Mouse (Mus musculus) lung, adult 18-20 months (tissue): Measurements from ENCODE around the gene Grm8.
"Not testable (repeated sequence)": the region's sequence is repeated elsewhere in the genome, so short reads cannot be mapped to it uniquely, and the experiment has no call there.

ENCODE experiments used
- DNase-seq, 2 experiments: peaks; one replicate each; pipeline ENCODE4 v3.0.0; 2022; ENCODE audit warnings: mixed read lengths in 2 of 2

Gene Grm8

GRCm38 (mm10) chr6:27836159-27836558, 298.8 kb downstream of the Grm8 start:
- no peak for DNase-seq

DNA sequence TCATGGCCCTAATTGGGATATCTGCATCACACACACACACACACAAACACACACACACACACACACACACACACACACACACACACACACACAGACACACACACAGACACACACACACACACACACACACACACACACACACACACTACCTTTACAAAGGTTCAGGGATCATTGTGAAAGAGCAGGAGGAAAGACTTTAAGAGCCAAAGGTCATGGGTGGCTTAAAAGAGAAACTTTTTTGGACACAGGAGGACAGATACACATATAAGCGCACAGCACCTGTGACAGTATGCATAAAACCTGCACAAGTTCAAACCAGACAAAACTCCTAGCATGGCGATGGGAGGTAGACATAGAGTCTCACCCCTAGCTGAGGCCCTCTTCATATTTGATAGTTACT, 315.2 kb downstream of the Grm8 start:
- not testable (repeated sequence) for DNase-seq

DNA sequence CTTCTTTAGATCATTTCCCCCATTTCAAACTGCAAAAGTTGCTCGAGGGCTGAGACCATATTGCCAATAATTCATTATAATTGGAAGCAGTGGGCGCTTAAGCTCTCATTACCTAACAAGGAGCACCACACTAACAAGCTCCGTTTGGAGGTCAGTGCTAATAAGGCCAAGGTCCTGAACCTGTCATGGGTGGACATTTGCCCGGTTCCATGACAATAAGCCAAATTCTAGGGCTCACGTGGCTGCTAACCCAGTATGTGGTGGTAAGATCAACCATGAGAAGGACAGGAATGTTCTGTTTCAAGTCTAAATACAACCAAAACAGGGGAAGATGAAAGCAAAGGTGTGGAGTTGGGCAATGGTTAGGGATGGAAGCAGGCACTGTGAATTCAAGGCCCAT, 322.2 kb downstream of the Grm8 start:
- no peak for DNase-seq

- no peak for DNase-seq
These were observed 325.0 kb downstream of the Grm8 start for GRCm38 (mm10) chr6:27809996-27810395.

DNA sequence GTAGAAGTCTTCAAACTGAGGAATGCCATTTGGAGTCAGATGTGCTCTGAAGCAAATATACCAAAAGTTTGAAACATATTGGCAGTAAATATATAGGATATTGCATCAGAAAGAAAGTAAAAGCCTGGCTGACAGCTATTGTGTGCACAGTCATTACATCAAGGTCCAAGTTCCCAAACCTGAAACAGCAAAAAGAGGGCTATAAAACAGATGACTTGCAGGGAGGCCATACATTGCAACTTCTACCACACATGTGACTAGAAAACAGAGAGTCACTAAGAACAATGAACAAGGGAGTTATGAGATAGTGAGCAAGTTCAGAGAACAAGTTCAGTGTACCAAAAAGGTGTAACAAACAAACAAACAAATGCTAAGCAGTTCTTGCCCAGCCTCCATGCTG, 328.2 kb downstream of the Grm8 start:
- no peak for DNase-seq

GRCm38 (mm10) chr6:27800881-27801572, 334.0 kb downstream of the Grm8 start:
- DNase-seq: no peak

DNA sequence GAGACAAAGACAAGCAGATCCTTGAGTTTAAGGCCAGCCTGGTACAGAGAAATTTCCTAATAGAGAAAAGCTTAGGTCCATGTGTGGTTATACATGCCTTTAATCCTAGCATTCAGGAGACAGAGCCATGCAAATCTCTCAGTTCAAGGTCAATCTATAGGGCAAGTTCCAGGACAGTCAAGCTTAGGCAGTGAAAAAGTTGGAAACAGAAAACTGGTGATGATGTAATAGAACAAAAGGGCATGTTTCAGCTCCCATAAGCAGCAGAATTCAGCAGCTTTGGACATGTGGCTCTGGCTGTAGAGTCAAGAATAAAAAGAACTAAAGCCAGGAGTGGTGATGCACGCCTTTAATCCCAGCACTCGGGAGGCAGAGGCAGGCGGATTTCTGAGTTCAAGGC, 336.2 kb downstream of the Grm8 start:
- no peak for DNase-seq

DNA sequence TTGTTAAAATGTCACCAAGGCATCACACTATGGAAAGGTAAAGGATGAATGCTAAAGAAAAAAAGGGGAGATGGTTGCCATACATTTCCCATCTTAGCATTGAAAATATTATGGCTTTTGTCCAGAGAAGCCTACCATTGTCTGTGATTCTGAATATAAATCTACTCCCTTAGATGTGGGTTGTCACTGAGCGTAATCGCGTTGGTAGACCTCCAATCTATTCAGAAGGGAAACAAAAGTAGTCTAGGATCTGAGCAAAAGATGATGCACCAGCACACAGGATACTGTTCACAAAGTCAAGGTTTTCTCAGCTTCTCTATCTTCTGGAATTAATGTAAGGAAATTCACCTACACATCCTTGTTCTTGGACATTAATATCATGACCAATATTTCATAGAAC, 345.4 kb downstream of the Grm8 start:
- no peak for DNase-seq

DNA sequence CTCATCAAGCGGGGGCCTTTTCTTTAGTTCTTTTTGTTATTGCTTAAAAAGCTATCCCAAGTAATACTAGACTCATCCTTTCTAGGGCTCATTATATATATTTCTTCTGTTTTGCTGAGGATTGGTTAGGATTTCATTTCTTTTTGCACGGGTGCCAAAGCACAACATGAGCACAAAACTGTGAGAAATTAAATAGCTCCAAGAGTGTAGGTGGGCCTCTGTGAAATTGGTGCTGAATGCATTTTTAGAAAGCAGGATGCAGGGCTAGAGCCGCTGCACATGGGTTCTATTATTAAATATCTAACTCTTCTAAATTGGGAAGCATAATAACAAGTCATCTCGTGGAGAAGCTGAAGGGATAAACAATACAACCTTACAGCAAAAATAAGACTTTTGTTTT, 345.8 kb downstream of the Grm8 start:
- no peak for DNase-seq

DNA sequence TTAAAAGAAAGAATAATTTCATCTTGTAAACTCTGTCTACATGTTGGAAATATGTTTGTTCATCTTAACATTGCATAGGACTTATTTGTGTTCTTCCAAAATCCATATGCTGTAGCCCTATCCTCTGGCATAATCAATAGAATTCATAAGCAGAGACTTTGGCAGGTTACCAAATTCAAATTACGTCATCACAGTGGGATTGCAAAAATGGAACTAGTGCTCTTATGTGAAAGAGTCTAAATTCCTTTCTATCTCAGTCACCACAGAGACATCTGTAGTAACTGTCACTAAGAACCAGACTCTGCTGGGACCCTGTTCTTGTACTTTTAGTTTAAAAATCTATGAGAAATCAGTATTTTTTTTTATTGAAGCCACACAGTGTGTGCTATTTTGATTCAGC, 352.7 kb downstream of the Grm8 start:
- no peak for DNase-seq

GRCm38 (mm10) chr6:27781371-27781770, 353.6 kb downstream of the Grm8 start:
- no peak for DNase-seq

GRCm38 (mm10) chr6:27775646-27776271, 359.2 kb downstream of the Grm8 start:
- DNase-seq: no peak

DNA sequence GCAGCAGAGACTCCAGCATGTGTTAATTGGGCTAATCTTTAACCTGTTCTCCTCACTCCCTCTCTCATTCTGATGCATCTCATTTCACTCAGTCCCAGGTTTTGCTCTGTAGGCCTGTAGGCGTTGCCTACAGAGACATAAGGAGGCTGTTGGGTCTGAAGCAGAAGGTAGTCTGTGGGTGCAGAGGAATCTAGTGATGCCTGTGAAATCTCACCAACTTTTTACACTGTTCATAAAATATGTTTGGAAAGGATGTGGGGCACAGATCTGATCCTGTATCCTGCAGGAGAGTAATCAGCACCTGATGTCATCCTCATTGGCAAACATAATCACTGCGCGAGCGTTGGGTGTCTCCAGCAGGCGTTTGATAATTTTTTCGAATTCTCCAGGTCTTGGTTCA, 372.9 kb downstream of the Grm8 start:
- no peak for DNase-seq

DNA sequence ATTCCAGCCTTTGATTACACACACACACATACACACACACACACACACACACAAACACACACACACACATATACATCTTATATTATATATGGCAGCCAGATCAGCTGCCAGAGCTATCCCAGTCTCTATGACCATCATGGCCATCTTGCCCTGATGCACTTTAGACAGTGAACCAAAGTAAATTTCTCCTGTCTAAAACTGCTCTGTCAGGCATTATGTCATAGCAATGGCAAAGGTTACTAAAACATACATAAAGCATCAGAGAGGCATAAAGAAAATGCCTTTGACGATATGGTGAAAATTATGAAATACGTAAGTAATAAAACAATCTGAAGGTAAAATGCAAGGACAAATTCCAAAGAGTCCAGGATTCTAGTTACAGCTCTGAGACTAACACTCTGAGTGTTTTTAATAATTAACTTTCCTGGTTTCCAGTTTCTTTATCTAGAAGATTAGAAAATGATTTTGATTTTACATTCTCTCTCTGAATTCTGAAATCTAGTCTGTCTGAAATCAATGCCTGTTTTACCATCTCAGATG, 381.6 kb downstream of the Grm8 start:
- DNase-seq: no peak

DNA sequence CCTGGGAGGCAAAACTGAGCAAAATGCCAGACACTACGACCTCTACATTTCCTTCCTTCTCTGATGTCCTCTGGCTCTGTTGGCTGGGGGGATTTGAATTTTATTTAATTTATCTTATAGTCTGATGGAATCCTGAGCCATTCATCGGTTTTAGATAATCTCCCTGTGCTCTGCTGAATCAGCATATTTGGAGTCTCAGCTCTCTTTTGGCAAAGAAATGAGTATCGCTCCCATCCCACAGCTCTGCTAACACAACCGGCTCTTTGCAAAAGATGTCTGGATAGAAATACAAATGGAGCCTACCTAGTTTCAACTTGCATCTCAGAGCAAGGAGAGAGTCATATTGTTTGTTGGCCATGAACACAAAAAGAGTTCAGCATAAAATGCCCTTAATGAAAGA, 388.5 kb downstream of the Grm8 start:
- no peak for DNase-seq

DNA sequence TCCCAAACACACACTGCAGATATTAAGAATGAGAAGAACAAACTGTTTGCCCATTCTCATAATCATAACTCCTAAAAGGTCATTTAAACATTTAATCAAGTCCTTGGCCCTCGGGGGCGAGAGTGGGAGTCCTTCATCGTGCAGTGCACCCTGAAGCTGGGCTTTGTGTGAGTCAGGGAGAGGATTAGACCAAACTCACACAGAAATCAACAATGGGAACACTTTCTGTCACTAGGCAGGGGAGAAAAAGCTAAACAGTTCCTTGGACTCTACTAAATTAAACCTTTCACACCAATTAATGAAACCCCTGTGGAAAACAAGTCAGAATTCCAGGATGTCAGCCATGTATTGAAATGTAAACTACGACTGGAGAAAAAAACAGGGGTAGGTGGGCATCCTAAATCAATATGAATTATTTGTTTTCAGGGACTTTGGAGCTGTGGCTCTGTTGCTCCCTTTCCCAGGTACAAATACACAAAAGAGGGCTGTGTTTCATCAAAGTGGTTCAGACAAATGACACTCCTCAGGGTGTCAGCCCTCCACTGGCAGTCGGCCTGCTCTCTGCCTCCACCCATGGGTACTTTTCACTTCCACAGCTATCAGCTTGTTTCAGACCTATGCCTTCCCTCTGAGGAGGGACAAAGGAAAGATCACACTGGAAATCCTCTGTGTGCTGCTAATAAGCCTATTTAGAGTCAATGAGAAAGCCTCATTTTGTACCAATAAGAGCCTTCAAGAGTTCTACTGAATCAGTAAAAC, 389.1 kb downstream of the Grm8 start:
- no peak for DNase-seq

GRCm38 (mm10) chr6:27689382-27689781, 445.6 kb downstream of the Grm8 start:
- no peak for DNase-seq

DNA sequence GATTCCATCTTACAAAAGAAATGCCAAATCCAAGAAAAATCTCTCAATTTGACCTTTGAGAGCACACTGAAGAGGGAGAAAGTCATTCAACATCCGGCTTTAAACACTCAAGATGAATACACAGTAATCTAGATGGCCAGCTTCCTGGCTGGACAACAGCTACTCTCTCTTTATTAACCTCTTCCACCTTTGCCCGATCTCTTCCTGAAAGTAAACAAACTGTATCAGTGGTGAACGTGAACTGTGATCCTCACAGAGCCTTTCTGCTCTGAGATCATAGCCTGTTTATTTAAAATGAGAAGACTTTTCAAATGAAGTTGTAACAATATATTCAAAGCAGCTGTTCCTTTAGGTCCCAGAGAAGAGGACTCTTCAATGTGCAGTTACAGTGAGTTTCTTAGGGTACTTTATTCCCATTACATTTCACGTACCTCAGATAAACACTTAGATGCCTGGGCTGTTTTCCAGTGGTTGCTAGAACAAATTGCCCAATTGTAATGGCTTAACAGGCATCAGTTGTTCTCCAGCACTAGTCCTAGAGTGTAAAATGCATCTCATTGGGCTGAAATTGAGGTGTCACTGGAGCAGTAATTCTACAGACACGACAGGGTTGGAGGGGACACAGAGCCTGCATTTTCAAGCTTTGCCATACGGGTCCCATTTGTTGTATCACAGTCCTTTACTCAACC, 473.1 kb downstream of the Grm8 start:
- DNase-seq: no peak

DNA sequence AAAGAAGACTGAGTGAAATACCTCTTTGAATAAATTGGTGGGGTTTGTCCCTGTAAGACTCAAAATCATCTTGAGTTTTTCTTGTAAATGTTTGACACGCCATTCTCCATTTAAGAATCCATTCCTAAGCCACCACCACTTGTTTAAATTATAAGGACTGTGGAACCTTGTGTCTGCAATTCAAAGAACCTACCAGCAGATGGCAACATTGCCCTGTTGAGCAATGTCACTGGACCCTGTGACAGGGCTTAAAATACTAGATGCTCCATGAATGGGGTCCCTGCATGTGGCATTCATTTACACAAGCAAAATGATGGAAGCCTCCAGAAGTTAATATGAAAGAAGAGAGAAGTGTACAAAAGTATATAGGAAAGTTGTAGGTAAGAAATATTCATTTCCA, 477.5 kb downstream of the Grm8 start:
- DNase-seq: no peak

GRCm38 (mm10) chr6:27646503-27646902, 488.5 kb downstream of the Grm8 start:
- no peak for DNase-seq

DNA sequence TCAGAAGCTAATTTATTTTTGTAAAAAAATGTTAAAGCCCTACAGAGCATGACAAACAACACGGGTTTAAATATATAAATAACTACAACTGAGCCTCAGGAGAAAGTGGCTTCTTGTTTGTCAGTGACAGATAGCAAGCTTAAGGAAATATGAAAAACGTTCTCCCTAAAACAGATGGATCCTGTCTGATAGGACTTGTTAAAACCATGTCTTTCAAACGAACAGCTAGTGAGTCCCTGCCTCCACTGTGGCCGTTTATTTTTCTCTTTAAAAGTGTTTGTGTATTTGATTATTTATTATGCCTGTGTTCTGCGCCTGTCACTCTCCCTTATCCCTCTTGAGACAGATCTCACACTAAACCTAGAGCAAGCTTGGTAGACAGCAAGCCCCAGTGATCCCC, 489.9 kb downstream of the Grm8 start:
- DNase-seq: no peak

DNA sequence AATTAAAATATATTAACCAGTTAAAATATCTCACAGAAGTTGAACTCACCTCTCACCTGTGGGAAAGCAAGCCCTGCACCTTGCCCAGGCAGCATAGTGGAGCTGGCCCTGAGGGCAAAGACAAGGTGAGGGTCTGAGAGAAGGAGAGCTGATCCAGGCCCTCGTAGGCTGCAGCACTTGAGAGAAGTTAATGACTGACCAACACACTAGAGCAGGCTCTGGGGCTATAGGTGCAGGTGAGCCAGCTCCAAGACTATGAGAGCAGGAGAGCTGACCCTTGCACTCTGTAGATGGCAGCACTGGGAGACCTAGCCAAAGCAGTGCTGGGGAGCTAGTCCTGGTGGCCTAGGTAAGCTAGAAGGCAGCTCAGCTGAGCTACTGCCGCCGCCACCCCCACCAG, 499.1 kb downstream of the Grm8 start:
- DNase-seq: no peak

GRCm38 (mm10) chr6:27617472-27617871, 517.5 kb downstream of the Grm8 start:
- DNase-seq: no peak
